Mouse (Mus musculus) ES-Bruce4 (cell line): ENCODE data around the gene Zic2.

Source experiments
- CTCF ChIP-seq: IDR thresholded peaks from one replicate; pipeline ENCODE4 v1.8.1; 2011; ENCODE audit warnings: low read depth, low read length
- EP300 ChIP-seq: IDR thresholded peaks from 2 replicates; pipeline ENCODE4 v1.6.1; 2011; ENCODE audit warnings: low read depth, low read length; ENCODE audit not compliant: insufficient read depth
- POLR2A ChIP-seq: IDR thresholded peaks from one replicate; pipeline ENCODE4 v1.8.1; 2011; ENCODE audit warnings: low read length; ENCODE audit not compliant: insufficient read depth

DNA sequence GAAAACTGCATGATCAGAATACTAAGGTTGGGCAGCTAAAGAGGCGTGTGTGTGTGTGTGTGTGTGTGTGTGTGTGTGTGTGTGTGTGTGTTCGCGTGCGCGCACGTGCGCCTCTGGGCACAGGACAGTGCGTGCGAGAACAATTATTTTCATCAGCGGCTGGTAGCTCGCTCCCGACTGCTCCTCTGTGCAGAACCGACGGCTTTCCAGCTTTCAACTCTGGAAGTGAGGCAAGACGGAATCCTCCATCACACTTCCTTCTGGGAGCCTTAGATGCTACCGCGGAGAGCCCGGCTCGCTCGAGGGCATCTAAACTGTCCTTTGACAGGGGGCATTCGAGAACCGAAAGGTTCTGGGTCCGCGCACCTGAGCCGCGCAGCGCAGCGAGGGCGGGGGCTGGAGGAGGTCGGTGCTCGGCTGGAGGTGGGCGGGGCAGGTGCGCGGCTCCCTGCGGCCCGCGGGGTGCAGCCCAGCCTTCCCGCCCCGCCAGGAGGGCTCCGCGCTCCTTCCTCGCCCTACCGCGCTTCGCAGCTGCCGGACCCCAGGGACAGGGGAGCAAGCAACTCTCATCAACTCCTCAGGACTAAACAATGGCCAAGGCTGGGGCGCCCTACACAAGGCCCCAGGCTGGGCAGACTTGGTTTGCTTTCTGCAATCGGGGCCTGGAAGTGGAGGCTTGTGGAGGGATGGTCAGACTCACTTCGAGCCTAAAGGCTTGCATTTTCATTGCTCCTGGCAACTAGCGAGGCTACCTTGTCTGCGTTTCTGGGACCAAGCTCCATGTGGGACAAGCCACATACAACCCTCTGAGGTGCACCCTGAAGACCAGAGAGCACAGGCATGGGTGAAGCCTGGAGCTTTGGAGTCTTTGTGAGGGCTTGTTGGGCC lies 15.4 kb downstream of the Zic2 start, which contains the start of gene Gm10837:
- TF ChIP-seq EP300, result 0 out of 2 replicates have a peak, but pooled peaks have one; percentile 17
- no peak for TF ChIP-seq CTCF
- TF ChIP-seq POLR2A, result no peak
